Mouse (Mus musculus) cerebellum, postnatal 14 days (tissue): ENCODE results near the gene Krtap5-5.
A peak's percentile ranks its signal among the peaks of the same experiment; 100 is the strongest.
"Not testable (repeated sequence)": the region's sequence is repeated elsewhere in the genome, so short reads cannot be mapped to it uniquely, and the experiment has no call there.

Source experiments
- DNase-seq, 2 experiments: peaks; one replicate each; pipeline ENCODE4 v3.0.0; 2021; ENCODE audit warnings: mixed read lengths in 2 of 2

Krtap5-5 gene

GRCm38 (mm10) chr7:142229871-142230270 is at the start of gene Krtap5-5:
TSS of gene Krtap5-5 (minus strand) at chr7:142229971.
- not testable (repeated sequence) for DNase-seq

DNA sequence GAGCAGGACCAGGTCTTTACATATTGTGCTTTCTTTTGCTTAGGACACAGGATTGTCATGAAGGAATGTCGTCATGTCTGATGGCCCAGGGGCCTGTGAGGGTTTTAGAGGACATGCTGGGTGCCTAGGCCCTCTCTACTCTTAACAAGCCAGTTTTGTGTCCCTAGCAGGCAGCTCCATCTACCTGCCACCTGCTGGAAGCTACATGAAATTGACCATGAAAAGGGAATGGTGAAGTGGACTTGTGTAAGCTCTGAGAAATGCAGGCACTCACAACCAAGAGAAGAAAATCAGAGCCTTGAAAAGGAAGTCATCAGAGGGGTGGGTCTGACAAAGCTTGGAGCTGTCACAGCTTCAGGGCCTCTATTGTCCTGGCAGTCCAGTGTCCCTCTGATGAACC is 49.5 kb upstream of the Krtap5-5 start:
- DNase-seq: not testable (repeated sequence)

DNA sequence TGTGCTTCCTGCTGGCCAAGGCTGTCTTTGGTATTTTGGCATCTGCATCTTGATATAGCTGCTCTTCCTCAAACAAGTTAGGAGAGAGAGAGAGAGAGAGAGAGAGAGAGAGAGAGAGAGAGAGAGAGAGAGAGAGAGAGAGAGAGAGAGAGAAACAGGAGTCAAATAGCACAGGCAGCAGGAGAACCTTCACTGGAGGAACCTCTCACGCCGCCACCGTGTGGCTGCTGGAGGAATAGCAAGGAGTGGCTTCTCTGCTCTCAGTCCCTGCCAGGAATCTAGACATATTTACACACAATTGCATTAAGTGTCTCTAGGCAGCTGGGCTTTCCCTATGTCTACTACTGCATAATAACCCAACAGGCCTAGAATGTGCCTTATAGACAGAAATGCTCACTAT is 48.4 kb upstream of the Krtap5-5 start:
- DNase-seq: peak; percentile 83 to 87

- DNase-seq: not testable (repeated sequence)
Observed at GRCm38 (mm10) chr7:142274263-142274662, 44.5 kb upstream of the Krtap5-5 start, which contains the start of gene Gm4559. TSS of gene Gm4559 (minus strand) at chr7:142274363.

- not testable (repeated sequence) for DNase-seq
Observed at GRCm38 (mm10) chr7:142258254-142258653, 28.5 kb upstream of the Krtap5-5 start, which contains the start of gene Gm2431. TSS of gene Gm2431 (minus strand) at chr7:142258354.

DNA sequence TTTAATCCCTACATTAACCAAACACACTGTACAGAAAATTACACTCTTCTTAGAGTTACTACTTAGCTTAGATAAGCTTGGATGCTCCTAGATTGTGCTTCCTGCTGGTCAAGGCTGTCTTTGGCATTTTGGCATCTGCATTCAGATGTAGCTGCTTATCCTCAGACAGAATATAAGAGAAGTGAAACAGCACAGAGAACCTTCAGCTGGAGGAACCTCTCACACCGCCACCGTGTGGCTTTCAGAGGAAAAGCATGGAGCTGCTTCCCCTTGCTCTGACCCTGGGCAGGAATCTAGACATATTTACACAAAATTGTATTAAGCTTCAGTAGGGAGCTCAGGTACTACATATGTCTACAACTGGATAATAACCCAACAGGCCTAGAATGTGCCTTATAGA is 25.7 kb upstream of the Krtap5-5 start:
- DNase-seq: peak; percentile 61 to 65

GRCm38 (mm10) chr7:142249824-142250223 is 20.1 kb upstream of the Krtap5-5 start:
- peak; percentile 71 to 78 for DNase-seq

- no peak for DNase-seq
Observed at GRCm38 (mm10) chr7:142240978-142241377, 11.2 kb upstream of the Krtap5-5 start, which contains the start of gene Gm40460. TSS of gene Gm40460 (minus strand) at chr7:142241078.

DNA sequence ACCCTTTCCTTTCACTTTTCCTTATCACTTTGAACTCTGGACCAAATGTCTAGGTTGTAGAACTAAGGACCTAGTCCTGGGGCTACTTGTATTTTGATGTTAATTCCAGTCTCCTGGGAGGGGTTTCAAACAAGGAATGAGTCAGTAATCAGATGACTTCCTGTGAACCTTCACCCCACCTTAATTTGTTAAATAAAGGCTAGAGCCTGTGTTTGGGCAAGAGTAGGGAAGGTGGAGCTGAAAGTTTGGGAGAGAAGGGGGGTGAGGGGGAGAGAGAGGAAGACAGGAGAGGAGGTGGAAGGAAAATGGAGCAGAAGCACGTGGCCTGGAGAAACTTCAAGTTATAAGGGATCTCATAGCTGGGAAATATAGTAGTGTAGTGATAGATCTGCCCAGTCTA is 1.8 kb upstream of the Krtap5-5 start:
- DNase-seq: no peak

- peak; percentile 4 to 20 for DNase-seq
Observed at GRCm38 (mm10) chr7:142224518-142224917, 5.3 kb downstream of the Krtap5-5 start.

- DNase-seq: not testable (repeated sequence)
Observed at GRCm38 (mm10) chr7:142212136-142212535, 17.6 kb downstream of the Krtap5-5 start.

- DNase-seq: no peak
Observed at GRCm38 (mm10) chr7:142211559-142211958, 18.2 kb downstream of the Krtap5-5 start, which contains the start of gene Gm7579. TSS of gene Gm7579 (plus strand) at chr7:142211859.

DNA sequence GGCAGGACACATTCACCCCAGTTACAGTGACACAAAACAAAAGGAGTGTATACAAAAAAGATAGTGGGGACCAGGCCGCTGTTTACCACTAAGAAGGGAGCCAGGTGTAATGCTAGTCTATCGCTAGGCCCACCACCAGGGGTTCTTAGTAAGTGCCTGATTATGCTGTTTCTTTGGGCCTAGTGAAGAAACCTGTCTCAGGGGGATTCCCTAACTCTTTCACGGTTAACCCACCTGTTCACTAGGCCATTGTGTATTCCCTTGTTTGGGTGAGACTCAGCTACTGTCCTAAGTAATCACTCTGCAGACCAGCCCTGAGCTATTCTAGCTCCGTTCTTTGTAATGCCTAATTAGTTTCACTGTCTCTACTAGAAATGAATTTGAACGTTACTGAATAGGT is 22.9 kb downstream of the Krtap5-5 start:
- DNase-seq: not testable (repeated sequence)

- no peak for DNase-seq
Observed at GRCm38 (mm10) chr7:142205488-142205887, 24.3 kb downstream of the Krtap5-5 start.

- DNase-seq: no peak
Observed at GRCm38 (mm10) chr7:142201064-142201463, 28.7 kb downstream of the Krtap5-5 start, which contains the start of gene Krtap5-3. TSS of gene Krtap5-3 (plus strand) at chr7:142201364.

DNA sequence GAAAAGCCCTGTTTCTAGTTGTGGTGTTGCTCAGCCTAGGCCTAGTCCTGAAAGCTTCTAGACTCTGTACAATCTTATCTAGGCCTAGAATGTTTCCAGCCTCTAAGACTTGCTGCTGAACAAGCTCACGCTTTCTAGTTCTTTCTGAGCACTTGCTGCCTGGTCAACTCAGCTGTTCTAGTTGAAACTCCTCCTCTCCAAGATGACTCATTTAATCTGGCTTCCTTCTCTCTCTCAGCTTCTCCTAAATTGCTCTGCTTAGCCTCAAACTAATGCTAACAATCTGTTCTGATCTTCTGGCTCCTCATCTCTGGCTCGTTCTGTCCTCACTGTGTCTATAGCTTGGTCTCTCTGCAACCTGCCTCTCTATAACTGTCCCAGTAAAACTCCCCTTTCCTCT is 31.0 kb downstream of the Krtap5-5 start:
- DNase-seq: no peak

DNA sequence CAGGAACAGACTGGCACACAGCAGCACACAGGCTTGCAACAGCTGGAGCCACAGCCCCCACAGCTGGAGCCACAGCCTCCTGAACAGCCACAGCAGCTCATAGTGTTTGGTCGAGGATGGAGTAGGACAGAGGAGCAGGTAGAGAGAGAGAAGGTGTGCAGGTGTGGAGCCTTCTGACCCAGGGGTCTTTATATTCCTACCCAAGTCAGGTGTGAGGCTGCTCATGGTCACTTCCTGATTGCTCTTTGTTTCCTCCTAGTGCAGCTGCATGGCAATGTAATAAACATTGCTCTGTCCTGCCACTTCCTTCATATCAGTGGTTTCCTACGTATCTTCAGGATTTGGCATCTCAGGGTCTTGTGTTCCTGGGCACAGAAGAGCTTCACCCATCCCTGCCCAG is 39.5 kb downstream of the Krtap5-5 start, which contains the start of gene Gm10153:
Gene Gm10153, minus strand, starts transcription at position 101 of the 400 bp plus-strand sequence.
- DNase-seq: no peak

DNA sequence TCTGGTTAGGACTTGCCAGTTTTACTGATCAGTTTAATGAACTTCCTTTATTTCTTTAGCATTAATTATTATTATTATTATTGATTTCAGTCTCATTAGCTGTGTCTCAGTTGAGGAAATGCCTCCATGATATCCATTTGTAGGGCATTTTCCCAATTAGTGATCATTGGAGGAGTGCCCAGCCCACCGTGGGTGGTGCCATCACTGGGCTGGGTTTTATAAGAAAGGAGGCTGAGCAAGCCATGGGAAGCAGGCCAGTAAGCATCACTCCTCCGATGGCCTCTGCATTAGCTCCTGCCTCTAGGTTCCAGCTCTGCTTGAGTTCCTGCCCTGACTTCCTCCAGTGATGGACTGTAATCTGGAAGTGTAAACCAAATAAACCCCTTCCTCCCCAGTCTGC is 41.6 kb downstream of the Krtap5-5 start:
- DNase-seq: peak; percentile 7 to 14

DNA sequence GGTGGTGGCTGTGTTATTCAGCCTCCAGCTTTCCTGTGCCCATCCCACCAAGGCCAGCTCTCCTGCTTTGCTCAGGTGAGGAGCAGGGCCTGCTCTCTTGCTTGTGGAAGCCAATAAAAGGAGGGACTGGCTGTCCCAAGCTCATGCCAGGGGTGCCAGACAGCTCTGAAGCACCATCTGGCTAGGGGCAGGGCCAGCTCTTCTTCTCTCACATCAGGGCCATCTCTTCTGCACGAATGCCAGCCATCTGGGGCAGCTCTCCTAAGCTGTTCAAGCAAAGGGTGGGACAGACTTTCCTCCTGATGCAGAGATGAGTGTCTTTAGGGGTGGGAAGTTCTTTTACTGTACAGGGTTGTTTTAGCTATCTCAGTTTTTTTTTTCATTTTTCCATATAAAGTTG is 48.8 kb downstream of the Krtap5-5 start:
- DNase-seq: peak; percentile 50 to 52
